Mouse (Mus musculus) T-helper 17 cell (primary cell): Measurements from ENCODE around the gene Gm10644.

Source experiments
- in situ Hi-C, 2 experiments: fragments of 300-600 bp; cut with MboI, MseI; formaldehyde crosslinking; loops; 1 replicate in 1 of 2; 2 replicates in 1 of 2; pipeline ENCODE4 v1.15.1; 2025; ENCODE audit warnings: high pct_unique_total_duplicates in 2 of 2

Gene Gm10644

DNA sequence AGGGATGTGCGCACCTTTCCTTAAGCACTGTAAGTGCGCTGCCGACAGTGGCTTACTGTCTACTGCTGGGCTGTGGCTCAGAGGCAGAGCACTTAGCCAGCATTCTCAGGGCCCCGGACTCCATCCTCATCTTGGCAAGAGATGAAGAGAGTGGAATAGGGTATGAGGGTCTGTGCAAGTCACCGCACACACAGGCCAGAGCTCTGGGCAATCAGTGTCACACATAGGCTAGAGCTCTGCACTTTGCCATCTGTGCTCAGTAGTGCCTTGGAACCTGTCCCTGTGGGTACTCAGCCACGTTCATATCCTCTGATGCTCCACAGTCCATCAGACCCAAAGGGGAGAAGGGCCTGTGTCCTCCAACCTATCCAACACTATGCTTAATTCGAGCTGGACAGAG, 26.5 kb upstream of the Gm10644 start:
- in situ Hi-C loops, result no loop called here

DNA sequence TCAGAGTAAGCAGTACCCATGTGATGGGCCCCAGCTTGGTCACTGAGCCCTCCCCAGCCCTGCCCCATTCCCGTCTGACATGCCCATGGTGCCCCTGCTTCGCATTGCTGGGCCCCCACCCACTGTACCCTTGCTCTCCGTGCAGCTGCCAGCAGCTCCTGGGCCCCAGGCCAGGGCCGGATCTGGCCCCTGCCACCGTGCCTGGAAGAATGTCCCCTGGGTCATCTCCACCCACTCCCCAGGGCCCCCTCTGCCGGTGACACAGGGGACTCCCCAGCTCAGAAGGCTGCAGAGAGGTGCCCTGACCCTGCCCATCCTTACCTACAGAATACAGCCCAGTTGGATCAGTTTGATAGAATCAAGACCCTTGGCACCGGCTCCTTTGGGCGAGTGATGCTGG, 25.8 kb upstream of the Gm10644 start:
- in situ Hi-C loops, result no loop called here

GRCm38 (mm10) chr8:83980250-83980649, 25.2 kb upstream of the Gm10644 start:
- in situ Hi-C loops, result no loop called here

DNA sequence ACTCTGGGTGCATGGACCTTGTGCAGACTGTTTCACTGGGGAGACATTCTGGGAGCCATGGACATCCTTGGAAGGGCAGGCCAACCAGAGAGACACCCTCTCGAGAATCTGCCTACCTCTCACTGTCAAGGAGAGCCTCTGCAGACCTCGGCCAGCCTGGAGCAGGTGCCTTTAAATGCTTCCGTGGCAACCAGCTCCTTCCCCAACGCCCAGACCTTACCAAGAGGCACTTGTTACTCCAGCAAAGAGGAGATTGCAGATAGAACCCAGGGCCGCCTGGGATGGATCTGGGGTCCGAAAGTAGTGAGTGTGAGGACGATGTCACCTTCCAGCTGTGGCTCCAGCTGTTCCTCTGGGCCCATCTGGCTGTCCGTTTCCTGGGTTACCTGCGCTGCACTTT, 23.2 kb upstream of the Gm10644 start:
- in situ Hi-C loops, result no loop called here

DNA sequence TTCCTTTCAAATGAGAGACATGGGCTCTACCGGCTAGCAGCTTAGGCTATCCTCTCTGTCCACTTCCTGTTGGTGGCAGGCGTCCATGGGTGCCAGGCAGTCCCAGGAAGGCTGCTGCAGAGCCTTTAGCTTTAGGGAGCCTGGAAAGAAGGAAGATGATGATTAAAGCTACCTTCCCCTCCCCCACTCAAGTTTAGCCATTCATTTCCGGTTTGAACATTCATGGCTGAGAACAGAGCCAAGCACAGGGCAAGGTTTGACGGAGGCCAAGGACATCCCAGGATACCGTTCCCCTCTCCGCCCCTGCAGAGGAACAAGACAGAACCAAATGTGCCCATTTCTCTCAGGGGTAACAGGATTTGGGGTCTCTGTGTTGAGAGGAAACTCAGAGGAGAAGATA, 22.6 kb upstream of the Gm10644 start:
- in situ Hi-C loops, result no loop called here

DNA sequence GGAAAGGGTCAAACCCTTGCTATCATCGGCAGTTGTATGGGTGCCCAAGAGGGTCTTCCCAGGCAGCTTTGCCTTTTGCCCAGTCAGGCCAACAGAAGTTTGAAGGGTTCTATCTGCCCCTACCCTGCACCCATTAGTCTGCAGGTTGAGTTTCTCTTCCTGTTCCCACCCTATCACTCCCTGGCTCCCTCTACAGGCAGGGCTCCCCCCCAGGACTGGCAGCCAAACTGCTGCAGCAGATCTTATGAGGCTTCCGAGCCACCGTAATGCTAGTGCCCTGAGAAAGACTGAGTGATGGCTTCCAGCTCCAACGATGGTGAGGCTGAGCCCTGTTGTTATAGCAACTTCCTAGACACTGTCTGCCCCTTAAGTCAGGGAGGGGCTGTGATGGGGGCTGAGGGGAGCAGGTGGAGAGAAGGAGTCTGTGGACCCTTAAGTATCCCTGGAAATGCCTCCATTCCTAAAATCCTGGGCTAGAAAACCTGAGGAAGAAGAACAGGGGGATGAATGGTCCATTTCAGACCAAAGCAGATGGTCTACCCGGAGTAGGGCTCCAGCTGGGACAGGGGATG, 21.9 kb upstream of the Gm10644 start:
- in situ Hi-C loops, result no loop called here

DNA sequence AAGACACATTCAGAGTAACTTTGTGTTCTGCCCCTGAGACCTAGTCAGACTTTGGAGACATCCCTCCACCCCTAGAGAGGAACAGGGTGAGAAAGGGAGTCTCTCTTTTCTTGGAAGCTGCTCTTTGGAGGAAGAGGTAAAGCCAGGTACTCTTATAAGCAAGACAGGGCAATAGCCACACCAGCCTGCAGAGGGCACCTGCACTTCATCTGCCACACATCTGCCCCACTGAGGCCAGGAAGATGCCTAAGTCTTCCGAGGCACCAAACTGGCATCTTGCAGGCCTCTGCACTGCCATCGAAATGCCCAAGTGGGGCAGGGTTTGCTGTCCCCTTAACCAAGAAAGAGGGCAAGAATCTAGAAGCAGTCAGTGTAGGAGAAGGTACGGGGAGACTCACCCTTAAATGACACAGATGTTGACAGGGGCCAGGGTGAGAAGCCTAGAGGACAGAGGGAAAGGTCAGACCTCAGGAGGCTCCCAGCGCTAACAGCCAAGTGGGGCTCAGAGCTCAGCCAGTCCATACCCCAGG, 21.2 kb upstream of the Gm10644 start:
- in situ Hi-C loops, result no loop called here

GRCm38 (mm10) chr8:83974521-83974920, 19.5 kb upstream of the Gm10644 start:
- in situ Hi-C loops, result no loop called here

GRCm38 (mm10) chr8:83973161-83974031, 18.4 kb upstream of the Gm10644 start:
- in situ Hi-C loops, result no loop called here

- in situ Hi-C loops, result no loop called here
Measured at GRCm38 (mm10) chr8:83972150-83973120, 17.4 kb upstream of the Gm10644 start, which contains the start of gene Prkaca. TSS of gene Prkaca (plus strand) at chr8:83972993.

DNA sequence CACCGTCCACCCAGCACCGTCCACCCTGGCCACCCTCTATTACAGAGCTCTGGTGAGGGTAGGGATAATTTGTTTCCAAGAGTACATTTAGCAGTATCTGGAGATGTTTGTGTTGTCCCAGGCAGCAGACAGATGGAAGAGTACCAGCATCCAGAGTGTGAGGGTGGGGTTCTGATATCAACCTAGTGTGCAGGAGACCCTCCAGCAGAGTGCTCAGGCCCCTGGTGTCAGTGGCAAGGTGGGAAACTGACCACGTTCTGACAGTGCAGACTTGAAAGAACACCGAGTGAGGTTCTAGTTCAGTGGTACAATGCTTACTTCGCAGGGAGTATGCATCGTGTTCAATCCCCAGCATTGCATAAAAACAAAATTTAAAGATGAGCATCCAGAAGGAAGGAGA, 16.7 kb upstream of the Gm10644 start:
- in situ Hi-C loops, result no loop called here

DNA sequence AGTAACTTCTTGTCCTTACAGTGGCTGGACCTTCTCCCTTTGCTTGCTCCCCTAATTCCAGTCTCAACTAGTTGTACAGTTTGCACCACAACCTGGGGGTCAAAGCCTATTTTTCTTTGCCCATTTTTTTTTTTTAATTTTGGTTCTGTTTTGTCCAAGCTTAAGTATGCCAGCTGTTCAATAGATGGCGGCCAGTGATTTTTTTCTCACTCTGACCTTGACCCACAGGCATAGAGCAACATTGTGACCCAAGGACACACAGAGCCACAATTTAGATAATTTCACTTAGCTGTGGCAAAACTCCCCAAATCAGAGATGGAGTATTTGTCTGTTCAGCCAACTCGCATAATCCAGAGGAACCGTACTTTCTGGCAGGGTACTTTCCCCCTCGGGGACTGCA, 16.1 kb upstream of the Gm10644 start:
- in situ Hi-C loops, result no loop called here

DNA sequence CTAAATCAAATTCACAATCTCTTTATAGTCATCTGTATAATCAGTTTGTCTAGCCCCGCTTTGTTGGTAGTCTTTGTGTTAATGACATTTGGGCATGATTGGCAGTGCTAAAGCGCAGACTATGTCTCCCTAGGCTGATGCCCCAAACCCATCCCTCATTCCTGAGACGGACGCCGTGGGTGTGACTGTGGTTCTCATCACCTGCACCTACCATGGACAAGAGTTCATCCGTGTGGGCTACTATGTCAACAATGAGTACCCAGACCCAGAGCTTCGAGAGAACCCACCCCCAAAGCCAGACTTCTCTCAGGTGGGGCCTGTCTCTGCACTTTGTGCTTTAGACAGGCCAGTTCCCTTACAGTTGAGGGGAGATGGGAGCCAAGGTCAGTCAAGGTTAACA, 12.7 kb upstream of the Gm10644 start:
- in situ Hi-C loops, result no loop called here

DNA sequence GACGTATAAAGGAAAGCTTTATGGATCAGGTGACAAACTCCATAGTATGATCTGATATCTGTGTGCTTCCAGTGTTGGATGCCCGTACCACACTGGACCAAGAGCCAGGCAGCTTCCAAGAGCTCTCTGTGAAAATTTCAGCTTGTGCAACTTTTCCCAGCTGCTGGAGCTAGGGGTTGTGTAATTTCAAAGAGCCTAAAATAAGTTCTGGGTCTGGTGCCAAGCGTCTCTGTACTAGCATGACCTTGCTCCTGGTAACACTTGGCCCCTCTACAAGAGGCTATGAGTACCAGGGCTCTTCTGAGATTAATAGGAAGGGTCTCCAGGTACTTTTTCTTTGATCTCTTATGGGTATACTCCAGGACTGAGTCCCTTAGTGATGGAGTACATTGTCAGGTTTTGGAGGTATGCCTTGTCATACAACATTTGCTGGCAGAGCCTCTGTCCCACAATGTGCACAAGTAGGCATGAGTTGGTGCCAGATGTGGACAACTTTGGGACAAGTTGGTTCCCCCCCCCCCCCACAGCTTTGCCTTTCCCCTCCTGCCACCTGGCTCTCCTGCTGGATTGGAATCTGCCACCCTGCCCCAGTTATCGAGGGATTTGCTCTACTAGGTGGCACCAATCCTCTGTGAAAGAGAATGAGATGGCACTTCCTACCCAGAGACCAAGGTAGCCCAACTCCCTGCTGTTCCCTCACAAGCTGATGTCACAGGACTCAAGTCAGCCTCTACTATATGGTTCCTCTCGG, 9.2 kb upstream of the Gm10644 start:
- in situ Hi-C loops, result no loop called here

DNA sequence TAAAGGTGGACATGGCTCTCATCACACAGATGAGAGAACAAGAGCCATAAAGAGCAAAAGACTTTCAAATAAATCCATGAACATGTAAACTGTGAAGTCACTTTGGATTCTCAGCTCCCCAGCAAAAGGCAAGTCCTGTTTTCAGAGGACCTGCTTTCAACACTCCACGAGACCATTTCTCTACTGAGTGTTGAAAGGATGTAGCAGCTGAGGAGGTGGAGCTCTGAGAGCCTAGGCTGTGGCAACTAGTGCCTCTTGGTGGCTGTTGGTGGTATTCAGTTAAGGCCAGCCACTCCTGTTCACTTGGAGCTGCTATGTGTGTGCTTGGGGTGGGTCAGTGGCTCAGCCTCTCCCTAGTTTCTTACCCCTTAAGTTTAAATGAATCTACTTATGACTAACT, 1.8 kb upstream of the Gm10644 start:
- in situ Hi-C loops, result loop anchor here in 1 of 2 experiments (5.0 kb wide), 1 partner anchor 174 kb away; no protein-coding TSS in a partner anchor

GRCm38 (mm10) chr8:83955958-83956218, 883 bp upstream of the Gm10644 start:
- in situ Hi-C loops, result loop anchor here in 1 of 2 experiments (5.0 kb wide), 1 partner anchor 174 kb away; no protein-coding TSS in a partner anchor

- in situ Hi-C loops, result loop anchor here in 1 of 2 experiments (5.0 kb wide), 1 partner anchor 172 kb away; no protein-coding TSS in a partner anchor
Measured at GRCm38 (mm10) chr8:83954749-83955105, 278 bp downstream of the Gm10644 start.

- in situ Hi-C loops, result loop anchor here in 1 of 2 experiments (10.0 kb wide), 1 partner anchor 1781 kb away; no protein-coding TSS in a partner anchor
Measured at GRCm38 (mm10) chr8:83945540-83945939, 9.5 kb downstream of the Gm10644 start.

- in situ Hi-C loops, result loop anchor here in 1 of 2 experiments (10.0 kb wide), 1 partner anchor 1778 kb away; no protein-coding TSS in a partner anchor
Measured at GRCm38 (mm10) chr8:83942446-83942845, 12.6 kb downstream of the Gm10644 start.

DNA sequence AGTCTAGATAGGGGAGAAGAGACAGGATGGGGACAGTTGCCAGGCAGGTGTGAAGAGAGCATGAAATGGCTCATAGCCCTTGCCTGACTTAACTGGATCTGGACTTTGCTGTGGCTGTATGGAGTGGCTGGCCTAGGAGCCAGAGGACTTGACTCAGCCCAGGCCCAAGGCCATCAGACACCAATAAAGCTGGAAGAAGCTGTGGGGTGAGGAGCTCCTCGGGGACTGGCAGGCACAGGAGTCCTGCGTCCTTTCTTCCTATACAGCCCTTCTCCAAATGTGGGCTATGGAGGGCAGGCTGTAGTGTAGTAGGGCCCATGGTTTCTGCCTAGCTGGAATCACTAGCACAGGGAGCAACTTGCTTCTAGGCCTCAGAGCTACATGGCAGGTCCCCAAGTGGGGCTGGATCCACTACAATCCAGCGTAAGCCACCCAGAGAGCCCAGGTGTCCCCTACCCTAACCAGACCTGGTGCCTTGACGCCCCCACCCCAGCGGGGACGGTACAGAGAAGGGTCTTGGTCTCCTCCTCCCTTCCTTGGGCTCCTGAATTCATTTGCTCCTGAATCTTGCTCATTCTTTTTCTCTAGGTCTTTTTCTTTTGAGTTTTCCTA, 13.8 kb downstream of the Gm10644 start:
- in situ Hi-C loops, result loop anchor here in 1 of 2 experiments (10.0 kb wide), 1 partner anchor 1776 kb away; no protein-coding TSS in a partner anchor
